Mouse (Mus musculus) mouse trophoblast stem cell (cell line): Measurements from ENCODE around the gene Zfp454.

ENCODE experiments used
- in situ Hi-C, 2 experiments: fragments of 300-500 bp; cut with MseI, MboI; formaldehyde crosslinking; loops; 2 replicates in 1 of 2; 3 replicates in 1 of 2; pipeline ENCODE4 v1.15.1; 2025

The Zfp454 gene

GRCm38 (mm10) chr11:50841023-50841735 is 46.3 kb downstream of the Zfp454 start, which contains the start of gene Zfp879:
TSS of gene Zfp879 (minus strand) at chr11:50841552.
- in situ Hi-C loops = no loop called here

GRCm38 (mm10) chr11:50835727-50836126 is 51.7 kb downstream of the Zfp454 start:
- in situ Hi-C loops = no loop called here

- in situ Hi-C loops = no loop called here
Measured at GRCm38 (mm10) chr11:50827010-50827953, 60.2 kb downstream of the Zfp454 start, which contains the start of gene Zfp354c. TSS of gene Zfp354c (minus strand) at chr11:50827724.

- in situ Hi-C loops = no loop called here
Measured at GRCm38 (mm10) chr11:50826214-50826613, 61.2 kb downstream of the Zfp454 start.
